18 mouse cellular contexts compared by ENCODE assay signal in genomic region chr3:32694737-32695582, GRCm38 (mm10). TPM values are rescaled to one million over a fixed set of nuclear protein-coding genes. Genes with fewer than 3 reads are reported as not detected.
DNase-seq lines count a peak whose midpoint lies in the region; ATAC-seq and TF ChIP-seq lines count a peak whose summit lies in the region.
"Had no signal": no experiment of that assay in that cellular context is flagged by ENCODE, and none has a peak within 500 bp of the region (broad histone marks: within the 10 kb centered on the region; RNA-seq: fewer than 3 reads in every experiment).

No protein-coding gene starts in this region.

- POLR2A ChIA-PET in Patski (lab: Charles Lee): no interaction called here

- WGBS in forebrain, postnatal 0 days: 84% methylated on average over 12 of the region's 12 CpGs
- WGBS in forebrain, embryonic 11.5 days: 81% methylated on average over 12 of the region's 12 CpGs
- WGBS in liver, embryonic 13.5 days (ENCODE audit: insufficient replicate concordance): 46% methylated on average over 12 of the region's 12 CpGs
- 62% methylated on average over 12 of the region's 12 CpGs for WGBS in liver, embryonic 11.5 days
- WGBS in midbrain, embryonic 16.5 days: 82% methylated on average over 12 of the region's 12 CpGs

- in situ Hi-C loops in Patski (cut with MboI; ENCODE audit: low pct_unique_long_range_greater_than_20kb): loop anchor here (5.0 to 10.0 kb wide), 3 partner anchors 88 to 903 kb away; no protein-coding TSS in a partner anchor

- H3K27me3 ChIP-seq in forebrain, postnatal 0 days (ENCODE audit: insufficient read depth, low read length): no peaks in the 10 kb centered on the region
- H3K27me3 ChIP-seq in forebrain, embryonic 11.5 days (ENCODE audit: control insufficient read depth, insufficient read depth, low read length): no peaks in the 10 kb centered on the region
- no peaks in the 10 kb centered on the region for H3K27me3 ChIP-seq in liver, embryonic 13.5 days
- no peaks in the 10 kb centered on the region for H3K27me3 ChIP-seq in liver, embryonic 11.5 days (replicated peaks; ENCODE audit: control insufficient read depth, insufficient read depth, low read length)
- H3K27me3 ChIP-seq in Patski: peaks cover 16% of the 10 kb centered on the region
- H3K27me3 ChIP-seq in midbrain, embryonic 16.5 days (ENCODE audit: control insufficient read depth, insufficient read depth, low read depth, low read length): no peaks in the 10 kb centered on the region
- H3K27me3 ChIP-seq: heart, embryonic 13.5 days; midbrain, embryonic 12.5 days; stomach, embryonic 15.5 days had no signal

- no peaks in the 10 kb centered on the region for H3K36me3 ChIP-seq in forebrain, postnatal 0 days (ENCODE audit: insufficient read depth)
- no peaks in the 10 kb centered on the region for H3K36me3 ChIP-seq in forebrain, embryonic 11.5 days (ENCODE audit: control insufficient read depth, insufficient read depth, low read length)
- no peaks in the 10 kb centered on the region for H3K36me3 ChIP-seq in liver, embryonic 13.5 days
- no peaks in the 10 kb centered on the region for H3K36me3 ChIP-seq in liver, embryonic 11.5 days (ENCODE audit: control insufficient read depth, insufficient read depth, low read length)
- H3K36me3 ChIP-seq in midbrain, embryonic 16.5 days (ENCODE audit: control insufficient read depth, insufficient read depth, low read length): no peaks in the 10 kb centered on the region
- H3K36me3 ChIP-seq: heart, embryonic 13.5 days; midbrain, embryonic 12.5 days; stomach, embryonic 15.5 days had no signal

- H3K27ac ChIP-seq in forebrain, postnatal 0 days (ENCODE audit: low read depth, low read length): no peak overlapping the region
- H3K27ac ChIP-seq in forebrain, embryonic 11.5 days (ENCODE audit: low read depth, low read length): no peak overlapping the region
- no peak overlapping the region for H3K27ac ChIP-seq in liver, embryonic 13.5 days
- no peak overlapping the region for H3K27ac ChIP-seq in liver, embryonic 11.5 days (ENCODE audit: low read depth, low read length)
- H3K27ac ChIP-seq in midbrain, embryonic 16.5 days (ENCODE audit: low read length): no peak overlapping the region
- H3K27ac ChIP-seq: heart, embryonic 13.5 days; midbrain, embryonic 12.5 days; stomach, embryonic 15.5 days had no signal

- no peak overlapping the region for H3K4me3 ChIP-seq in forebrain, postnatal 0 days (ENCODE audit: low read depth, low read length)
- H3K4me3 ChIP-seq in forebrain, embryonic 11.5 days (ENCODE audit: low read depth, low read length): no peak overlapping the region
- H3K4me3 ChIP-seq in liver, embryonic 13.5 days (replicated peaks): no peak overlapping the region
- H3K4me3 ChIP-seq in liver, embryonic 11.5 days (ENCODE audit: low read depth, low read length): no peak overlapping the region
- no peak overlapping the region for H3K4me3 ChIP-seq in midbrain, embryonic 16.5 days (ENCODE audit: low read depth, low read length)
- H3K4me3 ChIP-seq: heart, embryonic 13.5 days; midbrain, embryonic 12.5 days; myocyte; stomach, embryonic 15.5 days had no signal

- TF ChIP-seq CTCF in forebrain, postnatal 0 days (IDR thresholded peaks at IDR 0.05; ENCODE audit: low read depth): 0 out of 2 replicates have a peak, but pooled peaks have one; percentile 5
- peak; percentile 15 for TF ChIP-seq CTCF in Patski (IDR thresholded peaks at IDR 0.05)

- H3K9ac ChIP-seq in forebrain, postnatal 0 days: no peak overlapping the region
- H3K9ac ChIP-seq in forebrain, embryonic 11.5 days (ENCODE audit: low read length): no peak overlapping the region
- H3K9ac ChIP-seq in liver, embryonic 13.5 days: no peak overlapping the region
- no peak overlapping the region for H3K9ac ChIP-seq in liver, embryonic 11.5 days (ENCODE audit: low read depth, low read length)
- no peak overlapping the region for H3K9ac ChIP-seq in midbrain, embryonic 16.5 days (ENCODE audit: low read depth, low read length)
- H3K9ac ChIP-seq: heart, embryonic 13.5 days; midbrain, embryonic 12.5 days; stomach, embryonic 15.5 days had no signal

- no peak for ATAC-seq in forebrain, postnatal 0 days
- no peak for ATAC-seq in forebrain, embryonic 11.5 days (replicated peaks; ENCODE audit: low FRiP score)
- peak; percentile 29; the same call in 1 of the 2 replicates for ATAC-seq in liver, embryonic 13.5 days (ENCODE audit: low read depth)
- no peak for ATAC-seq in liver, embryonic 11.5 days (replicated peaks; ENCODE audit: low FRiP score)
- no peak for ATAC-seq in Patski
- ATAC-seq in megakaryocyte progenitor cell, adult 5-6 weeks (replicated peaks; ENCODE audit: poor library complexity): peak; percentile 63
- no peak for ATAC-seq in midbrain, embryonic 16.5 days

- CTCF ChIA-PET in Patski (lab: Charles Lee): interaction anchor here (1.8 to 3.1 kb wide), 2 partner anchors 25 to 85 kb away, joined by 3 to 9 read pairs; no protein-coding TSS in a partner anchor

- no peak for DNase-seq in forebrain, postnatal 0 days
- DNase-seq in forebrain, embryonic 11.5 days (ENCODE audit: low spot score): no peak
- DNase-seq in liver, embryonic 13.5 days: no peak
- no peak for DNase-seq in liver, embryonic 11.5 days (ENCODE audit: low spot score)
- no peak for DNase-seq in Patski (ENCODE audit: low read depth, low spot score)
- no peak for DNase-seq in cerebellum, postnatal 14 days
- DNase-seq: adrenal gland, postnatal 10 days; cerebellum, adult 8-10 months; gastrocnemius, postnatal 14 days; kidney, postnatal 14 days; spleen, adult 18-20 months; thymus, postnatal 14 days had no signal

- H3K4me1 ChIP-seq in forebrain, postnatal 0 days (ENCODE audit: insufficient read depth): no peaks in the 10 kb centered on the region
- H3K4me1 ChIP-seq in forebrain, embryonic 11.5 days (replicated peaks; ENCODE audit: control insufficient read depth, insufficient read depth, low read length): no peaks in the 10 kb centered on the region
- H3K4me1 ChIP-seq in liver, embryonic 13.5 days (replicated peaks): peaks cover 43% of the 10 kb centered on the region
- peaks cover 13% of the 10 kb centered on the region for H3K4me1 ChIP-seq in liver, embryonic 11.5 days (replicated peaks; ENCODE audit: control insufficient read depth, insufficient read depth, low read length)
- H3K4me1 ChIP-seq in midbrain, embryonic 16.5 days (ENCODE audit: control insufficient read depth, insufficient read depth, low read length): no peaks in the 10 kb centered on the region
- H3K4me1 ChIP-seq: midbrain, embryonic 12.5 days; stomach, embryonic 15.5 days had no signal

- H3K4me2 ChIP-seq in forebrain, postnatal 0 days (ENCODE audit: low read depth): no peak overlapping the region
- no peak overlapping the region for H3K4me2 ChIP-seq in forebrain, embryonic 11.5 days (ENCODE audit: low read depth, low read length, severe bottlenecking)
- H3K4me2 ChIP-seq in liver, embryonic 13.5 days: peak overlapping the region; percentile 32
- H3K4me2 ChIP-seq in liver, embryonic 11.5 days: no peak overlapping the region
- no peak overlapping the region for H3K4me2 ChIP-seq in midbrain, embryonic 16.5 days (ENCODE audit: low read length)
- H3K4me2 ChIP-seq: heart, embryonic 13.5 days; midbrain, embryonic 12.5 days; stomach, embryonic 15.5 days had no signal

- no peaks in the 10 kb centered on the region for H3K9me3 ChIP-seq in forebrain, postnatal 0 days (ENCODE audit: low read length)
- H3K9me3 ChIP-seq in forebrain, embryonic 11.5 days (ENCODE audit: control insufficient read depth, low read length): no peaks in the 10 kb centered on the region
- H3K9me3 ChIP-seq in liver, embryonic 13.5 days (replicated peaks): no peaks in the 10 kb centered on the region
- no peaks in the 10 kb centered on the region for H3K9me3 ChIP-seq in liver, embryonic 11.5 days (ENCODE audit: control insufficient read depth, low read length)
- H3K9me3 ChIP-seq in midbrain, embryonic 16.5 days (replicated peaks; ENCODE audit: control insufficient read depth, low read length, poor library complexity, severe bottlenecking): no peaks in the 10 kb centered on the region
- H3K9me3 ChIP-seq: heart, embryonic 13.5 days; midbrain, embryonic 12.5 days; stomach, embryonic 15.5 days had no signal

RNA-seq across cellular contexts. Expression of gene Actl6a, which starts 11.1 kb away (rescaled TPM):
- total RNA-seq in forebrain, postnatal 0 days (2014; rRNA removed): 34.5 and 43.6 TPM in 2 replicates
- 39.6 and 44.3 TPM in 2 replicates for polyA plus RNA-seq in forebrain, postnatal 0 days (2015; fragmentation: Nextera tagmentation; extraction: Ambion mirVana)
- polyA plus RNA-seq in forebrain, embryonic 11.5 days (2014; fragmentation: Nextera tagmentation; extraction: Ambion mirVana): 276 and 280 TPM in 2 replicates
- 113 and 127 TPM in 2 replicates for polyA plus RNA-seq in liver, embryonic 13.5 days (2015; fragmentation: Nextera tagmentation; extraction: Ambion mirVana)
- polyA plus RNA-seq in liver, embryonic 11.5 days (2014; fragmentation: Nextera tagmentation; extraction: Ambion mirVana): 195 and 196 TPM in 2 replicates
- polyA plus RNA-seq in Patski (2021): 105 TPM
- total RNA-seq in megakaryocyte progenitor cell, adult 5-6 weeks (2015): 119 and 137 TPM in 2 replicates
- 80.8 and 100 TPM in 2 replicates for total RNA-seq in megakaryocyte progenitor cell, adult 5-6 weeks (2017)
- 51.6 and 66.6 TPM in 2 replicates for polyA plus RNA-seq in midbrain, embryonic 16.5 days (2015; fragmentation: Nextera tagmentation; extraction: Ambion mirVana)

RNA-seq across cellular contexts. Expression of gene Ndufb5, which starts 41.8 kb away (rescaled TPM):
- total RNA-seq in forebrain, postnatal 0 days (2014; rRNA removed): 389 and 418 TPM in 2 replicates
- 338 and 406 TPM in 2 replicates for polyA plus RNA-seq in forebrain, postnatal 0 days (2015; fragmentation: Nextera tagmentation; extraction: Ambion mirVana)
- polyA plus RNA-seq in forebrain, embryonic 11.5 days (2014; fragmentation: Nextera tagmentation; extraction: Ambion mirVana): 248 and 270 TPM in 2 replicates
- polyA plus RNA-seq in liver, embryonic 13.5 days (2015; fragmentation: Nextera tagmentation; extraction: Ambion mirVana): 172 and 175 TPM in 2 replicates
- 268 and 280 TPM in 2 replicates for polyA plus RNA-seq in liver, embryonic 11.5 days (2014; fragmentation: Nextera tagmentation; extraction: Ambion mirVana)
- 385 TPM for polyA plus RNA-seq in Patski (2021)
- total RNA-seq in megakaryocyte progenitor cell, adult 5-6 weeks (2015): 293 and 301 TPM in 2 replicates
- total RNA-seq in megakaryocyte progenitor cell, adult 5-6 weeks (2017): 163 and 224 TPM in 2 replicates
- polyA plus RNA-seq in midbrain, embryonic 16.5 days (2015; fragmentation: Nextera tagmentation; extraction: Ambion mirVana): 297 and 301 TPM in 2 replicates

RNA-seq across cellular contexts. Expression of gene Mrpl47, which starts 42.4 kb away (rescaled TPM):
- total RNA-seq in forebrain, postnatal 0 days (2014; rRNA removed): 19.1 and 29.6 TPM in 2 replicates
- 30.3 and 34.3 TPM in 2 replicates for polyA plus RNA-seq in forebrain, postnatal 0 days (2015; fragmentation: Nextera tagmentation; extraction: Ambion mirVana)
- polyA plus RNA-seq in forebrain, embryonic 11.5 days (2014; fragmentation: Nextera tagmentation; extraction: Ambion mirVana): 40.4 and 43.7 TPM in 2 replicates
- polyA plus RNA-seq in liver, embryonic 13.5 days (2015; fragmentation: Nextera tagmentation; extraction: Ambion mirVana): 29.7 and 31.9 TPM in 2 replicates
- 50.5 and 58.4 TPM in 2 replicates for polyA plus RNA-seq in liver, embryonic 11.5 days (2014; fragmentation: Nextera tagmentation; extraction: Ambion mirVana)
- polyA plus RNA-seq in Patski (2021): 43.5 TPM
- 53.2 and 53.8 TPM in 2 replicates for total RNA-seq in megakaryocyte progenitor cell, adult 5-6 weeks (2015)
- 21.2 and 27.1 TPM in 2 replicates for total RNA-seq in megakaryocyte progenitor cell, adult 5-6 weeks (2017)
- polyA plus RNA-seq in midbrain, embryonic 16.5 days (2015; fragmentation: Nextera tagmentation; extraction: Ambion mirVana): 23.7 and 26.9 TPM in 2 replicates

Comparison
In these comparisons a context has a peak if more than half of its experiments do, and no peak if none do; other contexts are left out.
1. ATAC-seq: peak in liver, embryonic 13.5 days (single experiment) and megakaryocyte progenitor cell, adult 5-6 weeks (single experiment); none in forebrain, postnatal 0 days (single experiment), forebrain, embryonic 11.5 days (single experiment), liver, embryonic 11.5 days (single experiment), Patski (single experiment) and midbrain, embryonic 16.5 days (single experiment).